ENCODE assay signal across 26 mouse cellular contexts in the genomic region with DNA sequence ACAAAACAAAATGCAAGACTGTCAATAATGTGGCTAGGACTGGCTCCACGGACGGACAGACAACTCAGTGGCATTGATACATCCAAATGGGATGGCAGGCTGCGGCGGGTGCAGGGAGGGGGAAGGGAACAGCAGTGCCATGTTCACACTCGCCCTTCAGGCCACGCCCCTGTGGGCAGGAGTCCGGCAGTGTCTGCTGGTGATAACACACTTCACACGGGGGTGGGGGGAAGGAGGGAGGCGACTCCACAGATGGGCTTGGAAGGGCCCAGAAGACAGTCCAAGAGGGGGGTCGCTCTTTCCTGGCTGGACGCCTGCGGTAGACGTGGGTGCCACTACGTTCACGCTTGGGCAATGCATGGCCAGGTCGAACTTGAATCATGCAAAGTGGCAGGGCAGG. TPM values are rescaled to one million over a fixed set of nuclear protein-coding genes. Genes with fewer than 3 reads are reported as not detected.
DNase-seq lines count a peak whose midpoint lies in the region; ATAC-seq and TF ChIP-seq lines count a peak whose summit lies in the region.
"Had no signal": no experiment of that assay in that cellular context is flagged by ENCODE, and none has a peak within 500 bp of the region (broad histone marks: within the 10 kb centered on the region; RNA-seq: fewer than 3 reads in every experiment).

No protein-coding gene starts in this region.

- no peak overlapping the region for H3K4me3 ChIP-seq in embryonic facial prominence, embryonic 13.5 days
- H3K4me3 ChIP-seq in embryonic facial prominence, embryonic 10.5 days: no peak overlapping the region
- H3K4me3 ChIP-seq in lung, embryonic 15.5 days: no peak overlapping the region
- H3K4me3 ChIP-seq in liver, embryonic 11.5 days (ENCODE audit: low read depth, low read length): no peak overlapping the region
- H3K4me3 ChIP-seq in stomach, postnatal 0 days (ENCODE audit: low read depth, low read length): no peak overlapping the region
- H3K4me3 ChIP-seq: erythroblast, embryonic 14.5 days; forebrain, embryonic 12.5 days; hindbrain, embryonic 10.5 days; intestine, embryonic 15.5 days; liver, embryonic 15.5 days had no signal

- no peak for TF ChIP-seq CTCF in stomach, postnatal 0 days (IDR thresholded peaks at IDR 0.05; ENCODE audit: low read depth)

- no peak for TF ChIP-seq EP300 in stomach, postnatal 0 days (optimal IDR thresholded peaks at IDR 0.05)

- 0 out of 2 replicates have a peak, but pooled peaks have one; percentile 24 for ATAC-seq in embryonic facial prominence, embryonic 13.5 days (ENCODE audit: insufficient number of reproducible peaks, insufficient read depth, low FRiP score, low TSS enrichment, low read depth)
- ATAC-seq in lung, embryonic 15.5 days (ENCODE audit: borderline replicate concordance, extremely low read depth, low FRiP score, low TSS enrichment): peak; percentile 39; the same call in 1 of the 2 replicates
- ATAC-seq in liver, embryonic 11.5 days (replicated peaks; ENCODE audit: low FRiP score): peak; percentile 65
- 0 out of 2 replicates have a peak, but pooled peaks have one; percentile 27 for ATAC-seq in stomach, postnatal 0 days (ENCODE audit: low FRiP score, low TSS enrichment)
- ATAC-seq: hindbrain, embryonic 16.5 days; intestine, embryonic 15.5 days had no signal

- H3K9ac ChIP-seq in embryonic facial prominence, embryonic 13.5 days: no peak overlapping the region
- H3K9ac ChIP-seq in lung, embryonic 15.5 days: no peak overlapping the region
- no peak overlapping the region for H3K9ac ChIP-seq in liver, embryonic 11.5 days (ENCODE audit: low read depth, low read length)
- H3K9ac ChIP-seq in stomach, postnatal 0 days (ENCODE audit: low read length): no peak overlapping the region
- H3K9ac ChIP-seq: forebrain, embryonic 12.5 days; intestine, embryonic 15.5 days; liver, embryonic 15.5 days had no signal

- H3K36me3 ChIP-seq in embryonic facial prominence, embryonic 13.5 days: peaks cover 57% of the 10 kb centered on the region
- H3K36me3 ChIP-seq in embryonic facial prominence, embryonic 10.5 days (replicated peaks): peaks cover 31% of the 10 kb centered on the region
- peaks cover 2% of the 10 kb centered on the region; the same call in 1 of the 2 replicates for H3K36me3 ChIP-seq in lung, embryonic 15.5 days
- peaks cover 25% of the 10 kb centered on the region for H3K36me3 ChIP-seq in liver, embryonic 11.5 days (ENCODE audit: control insufficient read depth, insufficient read depth, low read length)
- peaks cover 20% of the 10 kb centered on the region for H3K36me3 ChIP-seq in stomach, postnatal 0 days (ENCODE audit: control insufficient read depth, insufficient read depth, low read length)
- H3K36me3 ChIP-seq: intestine, embryonic 15.5 days had no signal

- H3K9me3 ChIP-seq in embryonic facial prominence, embryonic 13.5 days: no peaks in the 10 kb centered on the region
- no peaks in the 10 kb centered on the region for H3K9me3 ChIP-seq in embryonic facial prominence, embryonic 10.5 days
- no peaks in the 10 kb centered on the region for H3K9me3 ChIP-seq in lung, embryonic 15.5 days
- H3K9me3 ChIP-seq in liver, embryonic 11.5 days (ENCODE audit: control insufficient read depth, low read length): no peaks in the 10 kb centered on the region
- H3K9me3 ChIP-seq in stomach, postnatal 0 days (ENCODE audit: control insufficient read depth, low read length): no peaks in the 10 kb centered on the region
- H3K9me3 ChIP-seq: forebrain, embryonic 12.5 days; hindbrain, embryonic 10.5 days; intestine, embryonic 15.5 days; liver, embryonic 15.5 days had no signal

- H3K27ac ChIP-seq in embryonic facial prominence, embryonic 13.5 days: no peak overlapping the region
- no peak overlapping the region for H3K27ac ChIP-seq in embryonic facial prominence, embryonic 10.5 days (replicated peaks)
- H3K27ac ChIP-seq in lung, embryonic 15.5 days: no peak overlapping the region
- no peak overlapping the region for H3K27ac ChIP-seq in liver, embryonic 11.5 days (ENCODE audit: low read depth, low read length)
- H3K27ac ChIP-seq in stomach, postnatal 0 days (replicated peaks): no peak overlapping the region
- H3K27ac ChIP-seq: forebrain, embryonic 12.5 days; hindbrain, embryonic 10.5 days; intestine, embryonic 15.5 days; liver, embryonic 15.5 days had no signal

- H3K27me3 ChIP-seq in embryonic facial prominence, embryonic 13.5 days: no peaks in the 10 kb centered on the region
- H3K27me3 ChIP-seq in embryonic facial prominence, embryonic 10.5 days (replicated peaks; ENCODE audit: low read depth, poor library complexity, severe bottlenecking): no peaks in the 10 kb centered on the region
- no peaks in the 10 kb centered on the region for H3K27me3 ChIP-seq in lung, embryonic 15.5 days
- H3K27me3 ChIP-seq in liver, embryonic 11.5 days (replicated peaks; ENCODE audit: control insufficient read depth, insufficient read depth, low read length): no peaks in the 10 kb centered on the region; the same call in 1 of the 2 replicates
- H3K27me3 ChIP-seq in stomach, postnatal 0 days (ENCODE audit: control insufficient read depth, insufficient read depth, low read length): no peaks in the 10 kb centered on the region
- H3K27me3 ChIP-seq: forebrain, embryonic 12.5 days; intestine, embryonic 15.5 days; liver, embryonic 15.5 days had no signal

- no peak overlapping the region for H3K4me2 ChIP-seq in embryonic facial prominence, embryonic 13.5 days
- peak overlapping the region; percentile 20; the same call in 1 of the 2 replicates for H3K4me2 ChIP-seq in lung, embryonic 15.5 days
- H3K4me2 ChIP-seq in liver, embryonic 11.5 days: no peak overlapping the region
- no peak overlapping the region for H3K4me2 ChIP-seq in stomach, postnatal 0 days (replicated peaks; ENCODE audit: low read depth)
- H3K4me2 ChIP-seq: forebrain, embryonic 12.5 days; intestine, embryonic 15.5 days; liver, embryonic 15.5 days; midbrain, embryonic 11.5 days had no signal

- DNase-seq in embryonic facial prominence, embryonic 10.5 days (ENCODE audit: low spot score): no peak
- DNase-seq in lung, postnatal 4 days: no peak
- no peak for DNase-seq in liver, embryonic 11.5 days (ENCODE audit: low spot score)
- DNase-seq in stomach, postnatal 0 days (ENCODE audit: low spot score): no peak
- no peak for DNase-seq in adrenal gland, postnatal 36 days
- DNase-seq: cerebellum, adult 11-12 months; gastrocnemius, postnatal 25 days; heart, postnatal 10 days; kidney, adult 8-10 months; kidney, postnatal 10 days; right cerebral cortex, postnatal 14 days; thymus, postnatal 14 days had no signal

- no peaks in the 10 kb centered on the region for H3K4me1 ChIP-seq in embryonic facial prominence, embryonic 13.5 days
- no peaks in the 10 kb centered on the region; the same call in 1 of the 2 replicates for H3K4me1 ChIP-seq in embryonic facial prominence, embryonic 10.5 days
- H3K4me1 ChIP-seq in lung, embryonic 15.5 days: 0 out of 2 replicates have a peak, but pooled peaks cover 4% of the 10 kb centered on the region
- peaks cover 10% of the 10 kb centered on the region; the same call in 1 of the 2 replicates for H3K4me1 ChIP-seq in liver, embryonic 11.5 days (replicated peaks; ENCODE audit: control insufficient read depth, insufficient read depth, low read length)
- H3K4me1 ChIP-seq in stomach, postnatal 0 days (replicated peaks; ENCODE audit: control insufficient read depth, insufficient read depth): no peaks in the 10 kb centered on the region
- H3K4me1 ChIP-seq: forebrain, embryonic 12.5 days; hindbrain, embryonic 10.5 days; intestine, embryonic 15.5 days; liver, embryonic 15.5 days had no signal

- 85% methylated on average over 16 of the region's 16 CpGs for WGBS in embryonic facial prominence, embryonic 13.5 days
- 78% methylated on average over 16 of the region's 16 CpGs for WGBS in embryonic facial prominence, embryonic 10.5 days
- 53% methylated on average over 14 of the region's 16 CpGs for WGBS in lung, embryonic 15.5 days
- WGBS in liver, embryonic 11.5 days: 61% methylated on average over 16 of the region's 16 CpGs
- WGBS in stomach, postnatal 0 days: 85% methylated on average over 16 of the region's 16 CpGs

RNA-seq across cellular contexts. Expression of a gene that starts 17.0 kb away (rescaled TPM):
- polyA plus RNA-seq in embryonic facial prominence, embryonic 13.5 days (2015; fragmentation: Nextera tagmentation; extraction: Ambion mirVana): not detected in 2 replicates
- not detected in 2 replicates for polyA plus RNA-seq in embryonic facial prominence, embryonic 10.5 days (2016; fragmentation: Nextera tagmentation; extraction: Ambion mirVana)
- polyA plus RNA-seq in lung, embryonic 15.5 days (2015; fragmentation: Nextera tagmentation; extraction: Ambion mirVana): 0.56 and 0.72 TPM in 2 replicates
- not detected in 2 replicates for polyA plus RNA-seq in liver, embryonic 11.5 days (2014; fragmentation: Nextera tagmentation; extraction: Ambion mirVana)
- polyA plus RNA-seq in stomach, postnatal 0 days (2015; fragmentation: Nextera tagmentation; extraction: Ambion mirVana): 1.3 and 1.6 TPM in 2 replicates
- 10 to 100 TPM; 21.9 to 46.0 TPM for total RNA-seq in adrenal gland, postnatal 36 days (2021)
- total RNA-seq: gastrocnemius, postnatal 25 days; heart, adult 8-10 months; heart, postnatal 10 days; monocyte, adult 5-6 weeks had no signal
- polyA plus RNA-seq: embryonic facial prominence, embryonic 11.5 days; erythroblast, embryonic 14.5 days; forebrain, embryonic 12.5 days; hindbrain, embryonic 10.5 days; hindbrain, embryonic 16.5 days; limb, embryonic 11.5 days; liver, embryonic 15.5 days; midbrain, embryonic 11.5 days; neural tube, embryonic 11.5 days had no signal

RNA-seq across cellular contexts. Expression of a gene that starts 38.2 kb away (rescaled TPM):
- polyA plus RNA-seq in embryonic facial prominence, embryonic 13.5 days (2015; fragmentation: Nextera tagmentation; extraction: Ambion mirVana): 9.8 and 11.3 TPM in 2 replicates
- 21.8 and 22.3 TPM in 2 replicates for polyA plus RNA-seq in embryonic facial prominence, embryonic 10.5 days (2016; fragmentation: Nextera tagmentation; extraction: Ambion mirVana)
- 66.5 and 84.5 TPM in 2 replicates for polyA plus RNA-seq in lung, embryonic 15.5 days (2015; fragmentation: Nextera tagmentation; extraction: Ambion mirVana)
- 13.8 and 14.1 TPM in 2 replicates for polyA plus RNA-seq in liver, embryonic 11.5 days (2014; fragmentation: Nextera tagmentation; extraction: Ambion mirVana)
- 97.4 and 112 TPM in 2 replicates for polyA plus RNA-seq in stomach, postnatal 0 days (2015; fragmentation: Nextera tagmentation; extraction: Ambion mirVana)
- 10 to 100 TPM; 21.1 to 22.7 TPM for total RNA-seq in adrenal gland, postnatal 36 days (2021)
